Mouse (Mus musculus) v-Abl transformed pro-B cells (cell line): Measurements from ENCODE around the gene Olfr1511.
"Not testable (repeated sequence)": the region's sequence is repeated elsewhere in the genome, so short reads cannot be mapped to it uniquely, and the experiment has no call there.

Source experiments
- in situ Hi-C, 2 experiments: fragments of 400-800 bp; cut with MboI; formaldehyde crosslinking; loops; one replicate each; pipeline ENCODE4 v1.15.1; 2025; ENCODE audit not compliant: unreplicated experiment in 2 of 2

The Olfr1511 gene

GRCm38 (mm10) chr14:52397279-52397678, at the start of gene Olfr1511:
Gene Olfr1511, minus strand, starts transcription at chr14:52397379.
- in situ Hi-C loops: no loop called here

GRCm38 (mm10) chr14:52442690-52443089, 45.5 kb upstream of the Olfr1511 start, which contains the start of gene Olfr1509:
Gene Olfr1509, plus strand, starts transcription at chr14:52442990.
- in situ Hi-C loops: no loop called here

GRCm38 (mm10) chr14:52427686-52428085, 30.5 kb upstream of the Olfr1511 start:
- in situ Hi-C loops: no loop called here

GRCm38 (mm10) chr14:52414273-52414672, 17.1 kb upstream of the Olfr1511 start, which contains the start of gene Olfr1510:
Gene Olfr1510, minus strand, starts transcription at chr14:52414373.
- in situ Hi-C loops: no loop called here

- in situ Hi-C loops: not testable (repeated sequence)
These were observed 13.2 kb upstream of the Olfr1511 start for GRCm38 (mm10) chr14:52410142-52410919.

- in situ Hi-C loops: not testable (repeated sequence)
These were observed 6.9 kb downstream of the Olfr1511 start for GRCm38 (mm10) chr14:52390084-52390848.

GRCm38 (mm10) chr14:52379068-52379467, 18.1 kb downstream of the Olfr1511 start, which contains the start of gene Olfr1512:
Gene Olfr1512, minus strand, starts transcription at chr14:52379168.
- in situ Hi-C loops: no loop called here

- in situ Hi-C loops: no loop called here
These were observed 28.4 kb downstream of the Olfr1511 start for GRCm38 (mm10) chr14:52368741-52369140.

- in situ Hi-C loops: no loop called here
These were observed 40.9 kb downstream of the Olfr1511 start, which contains the start of gene Olfr1513 for GRCm38 (mm10) chr14:52356308-52356707. Gene Olfr1513, minus strand, starts transcription at chr14:52356408.
